Mouse (Mus musculus) right cerebral cortex, postnatal 4 days (tissue): ENCODE data around the gene Gm10488.
"Not testable (repeated sequence)": the region's sequence is repeated elsewhere in the genome, so short reads cannot be mapped to it uniquely, and the experiment has no call there.

ENCODE experiments used
- DNase-seq: peaks from one replicate; pipeline ENCODE4 v3.0.0-alpha.2; 2022

Gm10488 gene

GRCm38 (mm10) chrX:29976014-29976413 lies at the start of gene Gm10488:
Gm10488 (plus strand) TSS chrX:29976314.
- not testable (repeated sequence) for DNase-seq
